Mouse (Mus musculus) CD4-positive, CD25-positive, alpha-beta regulatory T cell, adult 2 months (primary cell): ENCODE measurements around the gene Fam135a.
A peak's percentile ranks its signal among the peaks of the same experiment; 100 is the strongest.

Experiments
- DNase-seq: peaks from one replicate; pipeline ENCODE4 v3.0.0-alpha.2; 2012; ENCODE audit warnings: low read depth, low spot score

The Fam135a gene

GRCm38 (mm10) chr1:24099926-24100869 lies at the start of gene Fam135a:
Fam135a (minus strand) TSS chr1:24100341.
- peak; percentile 70 for DNase-seq

- no peak for DNase-seq
These were observed 43.4 kb upstream of the Fam135a start for GRCm38 (mm10) chr1:24143504-24143903.

- no peak for DNase-seq
These were observed 40.4 kb upstream of the Fam135a start for GRCm38 (mm10) chr1:24140555-24140954.

GRCm38 (mm10) chr1:24137133-24137532 lies 37.0 kb upstream of the Fam135a start:
- DNase-seq = peak; percentile 45

GRCm38 (mm10) chr1:24134792-24135191 lies 34.7 kb upstream of the Fam135a start:
- peak; percentile 1 for DNase-seq

GRCm38 (mm10) chr1:24133853-24134252 lies 33.7 kb upstream of the Fam135a start:
- no peak for DNase-seq

- DNase-seq = no peak
These were observed 27.7 kb upstream of the Fam135a start for GRCm38 (mm10) chr1:24127866-24128265.

GRCm38 (mm10) chr1:24124610-24125009 lies 24.5 kb upstream of the Fam135a start:
- DNase-seq = no peak

GRCm38 (mm10) chr1:24122582-24122981 lies 22.4 kb upstream of the Fam135a start:
- DNase-seq = no peak

GRCm38 (mm10) chr1:24107971-24108773 lies 8.0 kb upstream of the Fam135a start:
- DNase-seq = no peak

GRCm38 (mm10) chr1:24107378-24107777 lies 7.2 kb upstream of the Fam135a start:
- DNase-seq = no peak

- DNase-seq = no peak
These were observed 2.5 kb upstream of the Fam135a start for GRCm38 (mm10) chr1:24102579-24103149.

GRCm38 (mm10) chr1:24100870-24101358 lies 773 bp upstream of the Fam135a start:
- DNase-seq = no peak

GRCm38 (mm10) chr1:24099541-24099925 lies 608 bp downstream of the Fam135a start:
- DNase-seq = no peak

- DNase-seq = no peak
These were observed 2.6 kb downstream of the Fam135a start for GRCm38 (mm10) chr1:24097541-24097940.

- DNase-seq = no peak
These were observed 7.7 kb downstream of the Fam135a start for GRCm38 (mm10) chr1:24092414-24092813.

GRCm38 (mm10) chr1:24090603-24091002 lies 9.5 kb downstream of the Fam135a start:
- no peak for DNase-seq

- no peak for DNase-seq
These were observed 10.0 kb downstream of the Fam135a start for GRCm38 (mm10) chr1:24090094-24090493.

GRCm38 (mm10) chr1:24086176-24086575 lies 14.0 kb downstream of the Fam135a start:
- no peak for DNase-seq

- DNase-seq = no peak
These were observed 25.7 kb downstream of the Fam135a start for GRCm38 (mm10) chr1:24074396-24074795.

GRCm38 (mm10) chr1:24073386-24074248 lies 26.5 kb downstream of the Fam135a start:
- no peak for DNase-seq
